Mouse (Mus musculus): ENCODE results near the gene Phf20. TPM values are rescaled to one million over a fixed set of nuclear protein-coding genes. Genes with fewer than 3 reads are reported as not detected.
"Not testable (repeated sequence)": the region's sequence is repeated elsewhere in the genome, so short reads cannot be mapped to it uniquely, and the experiment has no call there.

Phf20 gene
- polyA plus RNA-seq, 2 experiments, result 19.5 to 69.0 TPM

DNA sequence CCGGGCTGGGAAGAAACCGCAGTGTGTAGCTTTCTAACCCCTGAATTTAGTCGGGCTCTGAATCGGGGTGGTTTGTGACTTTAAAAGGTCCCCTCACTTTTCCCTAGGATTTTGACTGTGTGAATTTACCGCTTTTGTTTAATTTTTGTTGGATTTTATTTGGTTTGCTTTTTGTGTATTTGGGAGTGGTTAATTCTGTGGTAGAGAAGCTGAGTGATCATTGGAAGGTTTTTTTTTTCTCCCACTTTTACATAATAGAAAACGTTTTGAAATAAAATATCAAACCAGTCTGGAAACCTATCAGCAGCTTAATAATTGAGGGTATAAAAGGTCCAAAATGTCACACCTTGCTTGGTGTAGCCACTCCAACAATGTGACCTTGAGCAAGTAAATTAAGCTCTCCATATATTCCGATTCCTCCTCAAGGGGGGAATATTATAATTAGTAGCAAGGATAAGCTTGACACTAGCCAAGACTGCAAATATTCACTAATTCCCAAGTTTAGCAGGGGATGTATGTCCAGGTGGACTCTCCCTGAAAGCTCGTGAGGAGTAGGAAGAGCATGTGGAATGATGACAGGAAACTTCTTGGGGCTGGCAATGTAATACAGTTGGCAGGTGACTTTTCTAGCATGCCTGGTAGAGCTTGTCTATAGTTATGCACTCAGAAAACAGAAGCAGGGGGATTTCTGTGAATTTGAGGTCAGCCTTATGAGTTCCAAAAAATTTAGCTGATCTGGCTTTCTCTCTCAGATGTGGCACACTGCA, 15.3 kb upstream of the Phf20 start:
- ATAC-seq (ENCODE audit: low FRiP score, low read depth), result no peak

DNA sequence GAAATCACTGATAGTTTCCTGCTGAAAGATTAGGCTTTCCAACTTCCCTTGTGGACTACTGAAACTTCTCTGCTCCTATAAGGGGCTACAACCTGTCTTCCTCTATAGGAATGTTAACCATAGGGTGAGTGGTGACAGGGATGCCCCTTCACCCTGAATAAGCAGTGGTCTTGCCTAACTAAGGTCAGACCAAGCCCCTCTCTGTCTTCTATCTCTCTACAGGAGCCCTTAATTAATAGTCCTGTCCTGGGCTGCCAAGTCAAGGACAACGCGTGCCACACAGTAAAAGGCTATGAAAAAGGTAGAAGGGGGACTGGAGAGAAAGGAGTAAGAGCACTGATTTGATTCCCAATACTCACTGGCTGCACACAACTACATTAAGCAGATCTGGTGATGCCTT, 14.7 kb upstream of the Phf20 start:
- no peaks in the 10 kb centered on the region for H3K9me3 ChIP-seq (ENCODE audit: control insufficient read depth, low read length)
- DNase-seq (ENCODE audit: low spot score) (no peak), ATAC-seq (ENCODE audit: low FRiP score, low read depth) (no peak)
- no peak for TF ChIP-seq POLR2A (IDR thresholded peaks at IDR 0.05; ENCODE audit: borderline replicate concordance, extremely low read depth, insufficient read depth, insufficient read length)
- H3K27ac ChIP-seq (replicated peaks; ENCODE audit: low read depth, low read length), result no peak overlapping the region
- H3K4me1 ChIP-seq (ENCODE audit: control insufficient read depth, insufficient read depth, low read length), result peaks cover 18% of the 10 kb centered on the region
- WGBS, result 61% methylated on average over 2 of the region's 2 CpGs
- H3K9ac ChIP-seq (ENCODE audit: low read depth, low read length, severe bottlenecking), result 0 out of 2 replicates have a peak overlapping the region, but pooled peaks have one; percentile 76
- no peak overlapping the region for H3K4me2 ChIP-seq (replicated peaks; ENCODE audit: low read depth, low read length, severe bottlenecking)
- H3K4me3 ChIP-seq (replicated peaks; ENCODE audit: low read length), result no peak overlapping the region
- H3K36me3 ChIP-seq (ENCODE audit: control insufficient read depth, insufficient read depth, low read length), result peaks cover 22% of the 10 kb centered on the region
- H3K27me3 ChIP-seq (ENCODE audit: control insufficient read depth, insufficient read depth, low read length), result no peaks in the 10 kb centered on the region

More for the DNA sequence above, 15.3 kb upstream of the Phf20 start:
- no peaks in the 10 kb centered on the region for H3K9me3 ChIP-seq (ENCODE audit: control insufficient read depth, low read length)
- peak overlapping the region; percentile 67 for H3K4me2 ChIP-seq (replicated peaks; ENCODE audit: low read depth, low read length, severe bottlenecking)
- WGBS, result 11% methylated on average over 8 of the region's 8 CpGs
- peak overlapping the region; percentile 76 for H3K9ac ChIP-seq (ENCODE audit: low read depth, low read length, severe bottlenecking)
- peak overlapping the region; percentile 99 for H3K4me3 ChIP-seq (replicated peaks; ENCODE audit: low read length)
- peaks cover 27% of the 10 kb centered on the region for H3K36me3 ChIP-seq (ENCODE audit: control insufficient read depth, insufficient read depth, low read length)
- no peak for TF ChIP-seq POLR2A (IDR thresholded peaks at IDR 0.05; ENCODE audit: borderline replicate concordance, extremely low read depth, insufficient read depth, insufficient read length)
- no peaks in the 10 kb centered on the region for H3K27me3 ChIP-seq (ENCODE audit: control insufficient read depth, insufficient read depth, low read length)
- H3K4me1 ChIP-seq (ENCODE audit: control insufficient read depth, insufficient read depth, low read length), result peaks cover 18% of the 10 kb centered on the region
- DNase-seq (ENCODE audit: low spot score), result no peak
- peak overlapping the region; percentile 84 for H3K27ac ChIP-seq (replicated peaks; ENCODE audit: low read depth, low read length)

DNA sequence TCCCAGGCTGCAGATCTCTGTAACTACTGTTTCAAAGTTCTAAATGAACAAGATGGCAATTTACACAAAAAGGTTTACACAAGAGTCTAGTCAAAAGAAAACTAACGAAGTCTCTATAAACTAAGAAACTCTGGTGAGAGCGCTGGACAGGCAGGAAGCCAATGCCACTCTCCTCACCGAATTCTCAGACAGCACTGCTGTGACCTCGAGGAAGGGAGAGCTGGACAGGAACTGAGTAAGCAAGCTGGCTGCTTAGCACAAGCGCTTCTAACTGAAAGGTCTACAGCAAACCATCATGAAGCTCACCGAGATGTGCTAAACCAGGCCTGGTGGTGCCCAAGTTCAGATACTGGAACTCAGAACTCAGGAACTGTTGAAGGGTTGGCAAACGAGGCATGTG, 7.0 kb upstream of the Phf20 start:
- H3K9ac ChIP-seq (ENCODE audit: low read depth, low read length, severe bottlenecking); ATAC-seq (ENCODE audit: low FRiP score, low read depth); DNase-seq (ENCODE audit: low spot score); H3K27me3 ChIP-seq (ENCODE audit: control insufficient read depth, insufficient read depth, low read length); H3K4me3 ChIP-seq (replicated peaks; ENCODE audit: low read length); H3K36me3 ChIP-seq (ENCODE audit: control insufficient read depth, insufficient read depth, low read length); H3K4me2 ChIP-seq (replicated peaks; ENCODE audit: low read depth, low read length, severe bottlenecking); H3K27ac ChIP-seq (replicated peaks; ENCODE audit: low read depth, low read length); H3K9me3 ChIP-seq (ENCODE audit: control insufficient read depth, low read length); H3K4me1 ChIP-seq (ENCODE audit: control insufficient read depth, insufficient read depth, low read length): not testable (repeated sequence)
- 77% methylated on average over 7 of the region's 7 CpGs for WGBS

GRCm38 (mm10) chr2:156190004-156190896, 6.0 kb upstream of the Phf20 start:
- no peak for TF ChIP-seq POLR2A (IDR thresholded peaks at IDR 0.05; ENCODE audit: borderline replicate concordance, extremely low read depth, insufficient read depth, insufficient read length)
- 78% methylated on average over 14 of the region's 14 CpGs for WGBS
- Histone ChIP-seq H3K4me3 (replicated peaks; ENCODE audit: low read length) (no peak overlapping the region), H3K4me1 (ENCODE audit: control insufficient read depth, insufficient read depth, low read length) (no peaks in the 10 kb centered on the region), H3K9me3 (ENCODE audit: control insufficient read depth, low read length) (no peaks in the 10 kb centered on the region), H3K9ac (ENCODE audit: low read depth, low read length, severe bottlenecking) (no peak overlapping the region), H3K4me2 (replicated peaks; ENCODE audit: low read depth, low read length, severe bottlenecking) (no peak overlapping the region), H3K27ac (replicated peaks; ENCODE audit: low read depth, low read length) (no peak overlapping the region), H3K36me3 (ENCODE audit: control insufficient read depth, insufficient read depth, low read length) (no peaks in the 10 kb centered on the region), H3K27me3 (ENCODE audit: control insufficient read depth, insufficient read depth, low read length) (no peaks in the 10 kb centered on the region)
- ATAC-seq (ENCODE audit: low FRiP score, low read depth) (no peak), DNase-seq (ENCODE audit: low spot score) (no peak)

DNA sequence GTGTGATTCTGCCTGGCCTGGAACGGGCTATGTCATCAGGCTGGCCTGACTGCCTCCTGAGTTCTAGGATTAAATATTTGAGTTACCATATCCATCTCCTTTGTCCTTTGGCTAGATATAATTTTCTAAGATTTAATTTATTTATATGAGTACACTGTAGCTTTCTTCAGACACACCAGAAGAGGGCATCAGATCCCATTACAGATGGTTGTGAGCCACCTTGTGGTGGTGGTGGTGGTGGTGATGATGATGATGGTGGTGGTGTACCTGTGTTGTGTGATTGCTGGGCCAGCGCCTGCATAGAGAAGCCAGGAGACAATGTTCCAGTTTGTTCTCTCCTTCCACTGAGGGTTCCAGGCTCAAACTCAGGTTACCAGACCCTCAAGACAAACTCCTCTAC, 4.7 kb upstream of the Phf20 start:
- DNase-seq (ENCODE audit: low spot score) (no peak), ATAC-seq (ENCODE audit: low FRiP score, low read depth) (no peak)
- Histone ChIP-seq H3K9ac (ENCODE audit: low read depth, low read length, severe bottlenecking) (no peak overlapping the region), H3K4me3 (replicated peaks; ENCODE audit: low read length) (no peak overlapping the region), H3K27me3 (ENCODE audit: control insufficient read depth, insufficient read depth, low read length) (no peaks in the 10 kb centered on the region), H3K4me1 (ENCODE audit: control insufficient read depth, insufficient read depth, low read length) (peaks cover 3% of the 10 kb centered on the region; the same call in 1 of the 2 replicates), H3K27ac (replicated peaks; ENCODE audit: low read depth, low read length) (no peak overlapping the region), H3K4me2 (replicated peaks; ENCODE audit: low read depth, low read length, severe bottlenecking) (no peak overlapping the region), H3K36me3 (ENCODE audit: control insufficient read depth, insufficient read depth, low read length) (no peaks in the 10 kb centered on the region), H3K9me3 (ENCODE audit: control insufficient read depth, low read length) (no peaks in the 10 kb centered on the region)
- no peak for TF ChIP-seq POLR2A (IDR thresholded peaks at IDR 0.05; ENCODE audit: borderline replicate concordance, extremely low read depth, insufficient read depth, insufficient read length)
- WGBS, result 87% methylated on average over 2 of the region's 2 CpGs

Measured in limb, embryonic 14.5 days (tissue).